Mouse (Mus musculus) cortical plate, adult 2 months (tissue): Measurements from ENCODE around the gene Dok4. TPM values are rescaled to one million over a fixed set of nuclear protein-coding genes. Genes with fewer than 3 reads are reported as not detected.

Experiments
- H3K27ac ChIP-seq: fragments of 200-500 bp; 2 replicates; pipeline ENCODE4 v1.5.1; 2012; ENCODE audit warnings: low read length, control low read depth, inconsistent platforms; ENCODE audit not compliant: insufficient read depth
- H3K4me1 ChIP-seq: fragments of 200-500 bp; 2 replicates; pipeline ENCODE4 v1.6.1; 2011; ENCODE audit warnings: low read length; ENCODE audit not compliant: control insufficient read depth, insufficient read depth
- H3K4me3 ChIP-seq: fragments of 200-500 bp; 2 replicates; pipeline ENCODE4 v1.5.1; 2011; ENCODE audit warnings: mild to moderate bottlenecking, low read length, control low read depth; ENCODE audit not compliant: insufficient read depth
- CTCF ChIP-seq: fragments of 200-500 bp; IDR thresholded peaks from 2 replicates; pipeline ENCODE4 v1.5.1; 2011; ENCODE audit warnings: mild to moderate bottlenecking, control low read depth, low read length; ENCODE audit not compliant: insufficient read depth; ENCODE audit errors: extremely low read depth
- POLR2A ChIP-seq: fragments of 200-500 bp; IDR thresholded peaks from 2 replicates; pipeline ENCODE4 v1.6.1; 2011; ENCODE audit warnings: mild to moderate bottlenecking, low read length, control low read depth; ENCODE audit not compliant: insufficient read depth; ENCODE audit errors: extremely low read depth
- polyA plus RNA-seq: library from polyadenylated mRNA; depleted of rRNA; stranded (reverse); fragments of >200 nt; gene quantifications from 2 replicates; pipeline ENCODE4 v1.2.3, GENCODE M21; 2012

Gene Dok4
- polyA plus RNA-seq, 1 experiment, result 15.1 TPM

GRCm38 (mm10) chr8:94888383-94889036 is 12.4 kb upstream of the Dok4 start:
- TF ChIP-seq CTCF (no peak), POLR2A (no peak)
- Histone ChIP-seq H3K4me3 (no peak overlapping the region), H3K4me1 (no peaks in the 10 kb centered on the region), H3K27ac (no peak overlapping the region)

GRCm38 (mm10) chr8:94880742-94881141 is 4.6 kb upstream of the Dok4 start:
- Histone ChIP-seq H3K4me1 (peaks cover 2% of the 10 kb centered on the region; the same call in 1 of the 2 replicates), H3K4me3 (no peak overlapping the region), H3K27ac (no peak overlapping the region)
- TF ChIP-seq POLR2A (no peak), CTCF (no peak)

DNA sequence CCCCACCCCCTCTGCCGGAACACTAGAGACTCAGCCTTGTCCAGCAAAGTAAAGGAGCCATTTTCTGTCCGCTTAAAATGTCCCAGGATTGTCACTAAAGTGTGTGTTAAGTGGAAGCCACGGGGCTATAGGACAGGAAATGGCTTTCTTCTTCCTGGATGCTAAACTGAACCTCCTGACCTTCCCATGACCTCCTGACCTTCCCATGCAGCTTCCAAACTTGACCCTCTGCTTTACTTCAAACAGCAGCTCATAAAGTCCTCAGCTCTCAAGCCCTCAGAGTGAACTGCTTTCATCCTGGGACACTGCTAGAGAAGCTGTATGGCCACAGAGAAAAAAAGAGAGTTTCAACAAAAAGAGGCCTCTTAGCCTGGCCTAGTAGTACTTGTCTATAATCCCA is 690 bp upstream of the Dok4 start:
- Histone ChIP-seq H3K4me3 (no peak overlapping the region), H3K27ac (no peak overlapping the region), H3K4me1 (peaks cover 2% of the 10 kb centered on the region; the same call in 1 of the 2 replicates)
- TF ChIP-seq POLR2A, result no peak
- no peak for TF ChIP-seq CTCF

- Histone ChIP-seq H3K4me3 (peak overlapping the region; percentile 38), H3K4me1 (peaks cover 2% of the 10 kb centered on the region; the same call in 1 of the 2 replicates), H3K27ac (no peak overlapping the region)
- no peak for TF ChIP-seq CTCF
- TF ChIP-seq POLR2A, result no peak
Measured at GRCm38 (mm10) chr8:94875871-94876150, 319 bp downstream of the Dok4 start.

- no peak overlapping the region for H3K27ac ChIP-seq
- H3K4me1 ChIP-seq, result peaks cover 2% of the 10 kb centered on the region; the same call in 1 of the 2 replicates
- no peak for TF ChIP-seq CTCF
- no peak for TF ChIP-seq POLR2A
- H3K4me3 ChIP-seq, result peak overlapping the region; percentile 38
Measured at GRCm38 (mm10) chr8:94875096-94875870, 847 bp downstream of the Dok4 start.

GRCm38 (mm10) chr8:94874358-94874757 is 1.8 kb downstream of the Dok4 start:
- Histone ChIP-seq H3K27ac (no peak overlapping the region), H3K4me1 (peaks cover 2% of the 10 kb centered on the region; the same call in 1 of the 2 replicates), H3K4me3 (no peak overlapping the region)
- TF ChIP-seq CTCF, result peak; percentile 77
- no peak for TF ChIP-seq POLR2A

DNA sequence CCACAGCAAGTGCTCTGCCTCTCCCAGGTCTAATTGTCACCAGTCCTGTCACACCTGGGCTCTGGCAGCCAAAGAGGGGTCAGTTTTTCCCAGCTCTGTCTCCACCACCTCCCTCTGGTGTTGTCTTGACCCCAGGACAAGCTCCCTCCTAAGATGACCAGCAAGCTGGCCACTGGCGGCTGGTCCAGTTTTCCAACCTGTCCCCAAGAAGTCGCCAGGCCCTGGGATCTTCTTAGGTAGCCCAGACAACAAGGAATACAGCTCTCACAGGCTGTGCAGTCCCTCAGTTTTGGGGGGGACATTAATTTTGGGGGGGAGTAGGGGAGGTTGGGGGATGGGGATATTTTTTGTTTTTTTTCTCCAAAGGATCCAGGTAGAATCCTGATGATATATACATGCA is 3.6 kb downstream of the Dok4 start:
- H3K4me1 ChIP-seq, result peaks cover 2% of the 10 kb centered on the region; the same call in 1 of the 2 replicates
- no peak for TF ChIP-seq CTCF
- no peak for TF ChIP-seq POLR2A
- no peak overlapping the region for H3K27ac ChIP-seq
- H3K4me3 ChIP-seq, result no peak overlapping the region

GRCm38 (mm10) chr8:94872156-94872555 is 4.0 kb downstream of the Dok4 start:
- no peak for TF ChIP-seq CTCF
- no peak for TF ChIP-seq POLR2A
- Histone ChIP-seq H3K4me1 (peaks cover 2% of the 10 kb centered on the region; the same call in 1 of the 2 replicates), H3K27ac (no peak overlapping the region), H3K4me3 (no peak overlapping the region)

GRCm38 (mm10) chr8:94871108-94871894 is 4.8 kb downstream of the Dok4 start:
- Histone ChIP-seq H3K4me1 (no peaks in the 10 kb centered on the region), H3K4me3 (peak overlapping the region; percentile 55), H3K27ac (no peak overlapping the region)
- TF ChIP-seq CTCF (no peak), POLR2A (peak; percentile 70)
